Mouse (Mus musculus): Measurements from ENCODE around the gene 1700025G04Rik.

The 1700025G04Rik gene

DNA sequence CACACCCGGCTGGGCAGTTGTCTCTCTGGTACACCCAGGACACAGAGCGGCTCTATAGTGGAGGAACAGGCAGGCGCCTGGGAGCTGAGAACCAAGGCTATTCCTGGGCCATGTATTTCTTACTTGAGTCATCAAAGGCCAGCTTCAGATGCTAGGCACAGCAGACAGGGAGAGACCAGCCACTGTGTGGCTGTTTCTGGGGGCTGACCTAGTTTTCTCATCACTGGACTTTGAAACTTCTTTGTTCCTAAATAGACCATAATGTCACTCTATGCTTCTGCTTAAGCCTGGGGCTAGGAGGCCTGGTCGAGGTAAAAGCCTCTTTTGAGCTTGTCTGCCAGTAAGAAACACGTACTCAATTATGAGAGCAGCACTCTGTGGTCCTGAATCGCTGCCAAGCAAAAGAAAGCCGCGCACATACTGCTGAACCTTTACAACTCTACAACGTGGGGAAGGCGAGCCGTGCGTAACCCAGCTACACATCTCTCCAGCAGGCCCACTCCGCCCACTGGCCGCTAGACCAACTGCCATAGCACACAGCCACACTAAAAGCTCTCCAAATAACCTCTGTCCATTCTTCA is 199.8 kb downstream of the 1700025G04Rik start:
- DNase-seq: peak; percentile 46

DNA sequence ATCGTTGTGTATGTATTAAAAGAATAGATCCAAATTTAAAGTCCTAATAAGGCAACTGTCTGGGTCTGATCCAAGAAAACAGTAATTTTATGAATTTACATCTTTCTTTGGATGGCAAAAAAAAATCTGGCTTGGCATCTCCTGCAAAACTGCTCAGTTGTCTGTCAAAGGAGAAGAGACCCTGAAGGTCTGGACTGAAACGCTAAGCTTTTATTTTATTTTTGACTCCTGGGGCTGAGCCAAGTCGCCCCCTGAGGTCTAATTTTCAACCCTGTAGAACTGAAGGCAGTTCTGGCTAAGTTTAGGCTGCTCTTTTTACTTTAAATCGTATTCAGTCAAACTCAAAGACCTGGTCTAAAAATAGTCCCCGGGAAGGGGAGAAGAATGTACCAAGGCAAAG is 202.3 kb downstream of the 1700025G04Rik start:
- DNase-seq: no peak

DNA sequence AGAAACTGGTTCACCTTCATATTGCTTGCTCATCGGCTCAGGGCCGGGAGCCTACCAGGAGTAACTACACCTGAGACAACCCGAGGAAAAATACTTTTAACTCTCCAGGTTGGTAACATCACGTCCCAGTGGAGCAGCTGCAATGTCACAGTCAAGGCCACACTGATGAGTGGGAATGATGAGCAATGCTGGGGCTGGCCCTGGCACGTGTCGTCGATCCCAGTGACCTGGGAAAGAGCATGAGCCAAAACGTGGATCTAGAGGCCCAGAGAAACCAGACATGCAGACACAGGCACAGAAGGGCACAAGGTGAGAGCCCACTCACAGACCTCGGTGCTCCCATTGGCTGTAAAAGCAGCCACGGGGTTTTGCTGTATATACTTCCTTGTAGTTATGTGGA is 202.8 kb downstream of the 1700025G04Rik start:
- no peak for DNase-seq

DNA sequence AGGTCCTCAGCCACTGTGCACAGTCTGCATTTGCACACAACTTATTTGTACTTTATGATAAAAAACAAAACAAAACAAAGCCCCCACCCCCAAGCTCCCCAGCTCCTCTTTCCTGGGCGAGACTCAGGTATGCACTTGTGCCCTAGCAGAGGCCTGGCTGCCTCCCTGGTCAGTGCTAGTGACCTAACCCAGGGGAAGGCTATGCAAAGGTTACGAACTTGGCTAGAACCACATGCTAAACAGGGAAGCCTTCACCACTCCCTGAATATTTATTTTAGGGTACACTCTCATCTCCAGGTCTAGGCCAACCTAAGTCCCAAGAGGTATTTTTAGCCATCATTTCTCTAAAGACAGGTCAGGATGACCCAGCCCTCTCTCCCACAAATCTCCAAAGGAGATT is 203.8 kb downstream of the 1700025G04Rik start:
- DNase-seq: no peak

DNA sequence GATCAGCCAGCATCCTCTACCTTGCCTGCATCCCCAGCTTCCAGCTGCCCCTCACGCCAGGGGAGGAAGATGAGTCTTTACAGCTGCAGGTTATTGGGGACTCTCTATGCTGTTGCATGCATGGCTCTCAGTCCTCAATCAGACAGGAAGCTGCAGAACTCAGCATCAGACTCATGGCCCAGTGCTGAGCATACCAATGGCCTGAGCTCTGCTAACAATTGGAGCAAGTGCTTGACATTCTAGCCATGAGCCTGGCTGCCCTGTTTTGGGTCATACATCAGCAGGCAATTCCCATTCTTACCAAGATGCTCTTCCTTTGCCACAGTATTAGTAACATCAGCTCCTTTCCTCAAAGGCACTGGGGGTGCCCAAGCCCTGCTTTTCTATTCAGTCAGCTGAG is 208.7 kb downstream of the 1700025G04Rik start:
- DNase-seq: no peak

DNA sequence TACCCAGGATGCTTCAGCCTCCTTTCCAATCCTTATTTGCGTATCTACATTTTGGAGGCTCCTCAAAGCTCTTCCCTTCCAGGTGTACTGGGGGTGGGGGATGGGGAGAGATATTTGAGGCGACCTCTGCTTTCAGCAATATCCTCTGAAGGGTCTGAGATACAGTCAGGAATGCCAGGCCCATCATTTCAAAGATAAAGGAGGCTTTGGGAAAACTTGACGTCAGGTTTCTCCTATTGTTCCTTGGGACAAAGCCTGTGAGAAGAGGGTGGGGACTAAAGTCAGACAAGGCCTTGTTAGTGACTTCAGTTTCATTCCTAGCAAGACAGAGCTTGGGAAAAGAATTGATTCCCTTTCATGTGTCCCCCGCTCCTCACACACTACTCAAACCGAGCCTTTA is 209.2 kb downstream of the 1700025G04Rik start:
- DNase-seq: no peak

DNA sequence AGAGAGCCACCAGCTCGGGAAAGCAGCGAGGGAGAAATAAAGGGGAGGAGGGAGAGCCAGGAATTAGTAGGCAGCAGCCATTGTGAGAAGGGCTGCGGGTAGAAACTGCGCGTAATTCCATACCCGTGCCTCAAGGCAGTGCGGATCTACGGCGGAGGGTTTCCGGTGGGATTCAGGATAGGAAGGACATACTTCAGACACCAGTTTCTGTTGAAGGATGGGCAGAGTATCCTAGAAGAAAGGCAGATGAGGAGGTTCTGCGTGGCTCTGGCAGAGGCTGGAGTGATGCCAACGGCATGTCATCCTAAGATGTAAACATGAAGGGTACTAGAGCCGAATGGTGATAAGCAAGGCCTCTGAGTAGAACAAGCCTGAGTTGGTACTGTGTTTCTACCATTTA is 210.0 kb downstream of the 1700025G04Rik start:
- no peak for DNase-seq

DNA sequence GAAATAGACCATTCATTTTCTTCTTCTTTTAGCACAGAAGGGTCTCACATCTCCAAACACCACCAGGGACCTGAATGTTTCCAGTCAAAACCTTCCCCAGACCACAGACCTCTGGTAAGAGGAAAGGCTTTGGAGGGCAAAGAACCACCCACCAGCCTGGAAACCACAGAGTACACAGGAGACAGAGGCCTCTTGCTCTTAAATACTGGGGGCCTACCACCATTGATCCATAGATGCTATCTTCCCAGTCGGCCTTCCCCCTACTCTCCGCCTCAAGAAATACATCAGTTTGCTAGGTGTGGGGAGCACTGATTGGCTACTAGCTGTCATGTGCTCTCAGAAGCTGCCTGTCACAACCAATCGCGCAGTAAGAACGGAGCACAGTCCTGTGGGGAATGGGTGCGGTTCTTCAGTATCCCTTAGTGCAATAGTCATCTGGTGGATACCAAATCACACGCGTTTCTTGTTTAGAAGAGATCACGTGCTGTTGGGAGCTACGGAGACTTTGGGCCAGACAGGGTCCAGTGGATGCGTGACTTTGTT is 210.5 kb downstream of the 1700025G04Rik start:
- DNase-seq: no peak

DNA sequence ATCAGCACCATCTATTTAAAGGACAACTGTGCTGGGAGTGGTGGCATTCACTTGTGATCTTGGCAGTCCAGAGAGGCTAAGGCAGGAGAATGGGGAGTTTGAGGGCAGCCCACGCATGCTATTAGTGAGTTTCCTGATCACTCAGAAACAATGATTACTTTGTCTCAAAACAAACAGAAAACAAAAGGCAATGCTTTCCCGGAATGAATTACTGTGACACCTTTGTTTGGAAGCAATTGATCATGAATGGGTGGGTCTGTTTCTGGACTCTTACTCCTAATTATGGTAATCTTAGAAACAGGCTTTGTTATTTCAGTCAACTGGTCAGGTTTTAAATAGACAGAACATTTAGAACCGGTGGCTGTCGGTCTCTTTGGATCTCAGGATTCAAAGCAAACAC is 211.5 kb downstream of the 1700025G04Rik start:
- DNase-seq: no peak

DNA sequence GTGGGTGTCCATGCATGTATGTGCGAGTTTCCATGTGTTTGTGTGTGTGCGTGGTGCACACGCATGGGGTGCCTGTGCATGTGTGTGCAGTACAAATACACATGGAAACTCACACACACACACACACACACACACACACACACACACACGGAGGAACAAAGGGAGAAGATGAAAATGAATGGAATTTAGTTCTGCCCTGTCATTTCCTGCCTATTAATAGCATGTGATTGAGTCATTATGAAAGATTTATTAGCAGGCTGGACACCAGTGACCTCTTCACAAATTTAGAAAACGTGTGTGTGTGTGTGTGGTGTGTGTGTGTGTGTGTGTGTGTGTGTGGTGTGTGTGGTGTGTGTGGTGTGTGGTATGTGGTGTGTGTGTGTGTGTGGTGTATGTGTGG is 217.0 kb downstream of the 1700025G04Rik start:
- DNase-seq: no peak

DNA sequence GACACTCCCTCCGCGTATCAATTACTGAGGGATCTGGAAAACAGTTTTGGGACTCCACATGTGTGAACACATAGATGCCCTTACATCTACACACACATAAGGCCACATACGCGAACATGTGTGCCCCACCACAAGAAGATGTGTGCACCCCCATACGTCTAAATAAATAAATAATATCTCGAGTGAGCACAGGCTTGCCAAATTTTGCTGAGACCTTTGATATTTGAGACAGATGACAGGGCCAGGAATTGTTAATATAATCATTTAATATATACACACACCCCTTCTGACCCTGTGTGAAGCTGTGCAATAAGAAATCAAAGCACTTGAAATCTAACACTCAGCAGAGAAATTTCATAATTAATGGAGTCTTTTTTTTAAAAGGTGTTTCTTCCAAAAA is 225.6 kb downstream of the 1700025G04Rik start:
- no peak for DNase-seq

DNA sequence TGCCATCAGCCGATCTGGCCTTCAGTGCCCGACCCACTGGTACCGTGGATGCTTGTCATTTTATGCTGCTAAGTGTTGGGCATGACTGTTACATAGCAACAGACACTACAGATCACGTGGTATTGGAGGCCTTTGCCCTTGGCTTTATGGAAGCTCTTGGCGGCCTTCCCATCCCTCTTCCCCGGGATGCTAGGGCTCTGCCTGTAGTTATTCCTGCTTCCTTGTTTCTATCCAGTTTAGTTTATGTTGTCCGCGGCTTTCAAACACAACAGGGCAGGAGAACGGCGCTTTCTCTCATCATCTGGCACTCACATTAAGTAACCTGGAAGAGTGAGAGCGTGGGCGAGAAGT is 226.2 kb downstream of the 1700025G04Rik start:
- DNase-seq: no peak

DNA sequence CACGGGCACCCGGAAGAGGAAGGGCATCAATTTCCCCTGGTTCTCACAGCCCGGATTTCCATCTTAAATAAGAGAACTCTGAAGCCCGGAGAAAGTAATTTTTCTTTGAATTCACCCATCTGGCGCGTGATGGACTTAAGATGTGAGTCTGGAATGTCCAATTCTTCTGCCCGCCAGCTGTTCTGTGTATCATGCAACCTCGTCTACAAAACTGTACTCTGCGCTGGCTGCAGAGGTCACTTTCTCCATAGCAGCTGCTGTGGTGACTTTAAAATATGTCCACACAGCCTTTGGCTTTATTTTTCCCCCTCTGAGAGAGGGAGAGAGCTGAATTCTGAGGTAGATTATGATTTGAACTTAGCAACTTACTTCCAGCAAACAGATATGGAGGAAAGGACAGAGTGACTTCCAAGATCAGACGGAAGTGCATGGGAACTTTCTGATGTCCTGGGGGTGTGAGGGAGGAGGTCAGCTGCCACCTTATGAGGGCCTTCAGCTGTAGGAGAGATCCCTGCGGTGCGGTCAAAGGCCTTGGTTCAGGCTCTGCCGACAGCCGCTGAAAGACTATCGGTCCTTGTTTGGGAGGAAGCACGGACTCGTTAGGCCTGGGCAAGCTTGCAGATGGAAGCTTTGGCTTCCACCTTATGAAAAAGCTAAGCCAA is 226.7 kb downstream of the 1700025G04Rik start:
- DNase-seq: no peak

DNA sequence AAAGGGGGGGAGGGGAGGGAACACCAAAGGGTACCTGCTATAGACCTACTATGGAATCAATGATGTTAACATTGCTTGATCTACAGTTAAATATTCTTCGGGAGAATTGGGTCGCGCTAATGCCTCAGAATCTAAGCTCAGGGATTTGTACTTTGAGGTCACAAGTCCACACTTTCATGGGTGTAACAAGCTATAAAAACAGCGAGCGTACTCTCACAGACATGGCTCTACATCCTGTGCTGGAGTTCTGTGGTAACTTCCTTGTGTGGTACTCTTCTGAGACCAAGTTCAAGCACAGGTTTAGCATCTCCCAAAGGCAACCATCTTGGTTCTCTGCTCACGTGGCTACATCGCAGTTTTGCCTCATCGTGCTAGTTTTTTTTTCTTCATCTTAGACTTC is 227.8 kb downstream of the 1700025G04Rik start:
- DNase-seq: no peak

DNA sequence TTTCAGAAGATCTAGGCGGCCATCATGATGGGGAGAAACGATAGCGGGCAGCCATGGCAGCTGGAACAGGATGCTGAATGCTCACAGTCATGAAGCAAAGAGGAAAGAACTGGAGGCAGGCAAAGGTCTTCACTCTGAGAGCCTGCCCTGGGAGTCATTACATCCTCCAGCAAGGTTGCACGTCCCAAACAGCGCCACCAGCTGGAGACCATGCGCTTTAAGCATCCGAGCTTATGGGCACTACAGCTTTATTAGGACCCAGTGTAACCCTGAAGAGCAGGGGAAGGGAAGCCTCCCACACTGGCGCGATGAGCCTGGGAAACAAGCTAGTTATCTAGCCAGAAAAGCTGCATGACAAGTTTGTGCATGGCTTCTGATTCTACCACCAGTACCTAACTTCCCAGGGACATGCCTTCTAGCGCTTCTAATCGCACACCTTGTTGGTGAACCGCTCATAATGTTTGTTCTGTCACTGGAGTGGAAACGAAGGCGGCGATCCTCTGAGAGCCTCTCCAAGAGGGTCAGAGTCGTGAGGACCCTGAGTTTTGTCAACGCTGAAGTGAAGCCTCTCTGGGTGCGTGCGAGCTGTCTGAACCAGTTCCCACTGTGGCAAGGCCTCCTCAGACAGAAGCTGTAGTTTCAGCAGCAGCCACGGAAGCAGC is 228.5 kb downstream of the 1700025G04Rik start:
- no peak for DNase-seq

DNA sequence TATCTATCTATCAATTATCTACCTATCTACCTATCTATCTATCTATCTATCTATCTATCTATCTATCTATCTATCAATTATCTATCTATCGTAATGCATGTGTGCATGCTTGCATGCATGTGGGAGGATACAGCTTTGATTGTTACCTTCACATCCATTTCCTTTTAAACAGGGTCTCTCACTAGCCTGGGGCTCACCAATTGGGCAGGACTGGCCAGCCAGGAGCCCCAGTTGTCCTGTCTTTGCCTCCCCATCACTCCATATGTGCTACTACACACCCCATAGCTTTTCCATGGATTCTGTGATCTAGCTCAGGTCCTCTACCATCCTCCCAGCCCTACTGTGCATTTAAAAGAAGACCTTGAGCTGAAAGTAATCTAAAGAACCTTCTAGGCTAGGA is 231.5 kb downstream of the 1700025G04Rik start:
- no peak for DNase-seq

DNA sequence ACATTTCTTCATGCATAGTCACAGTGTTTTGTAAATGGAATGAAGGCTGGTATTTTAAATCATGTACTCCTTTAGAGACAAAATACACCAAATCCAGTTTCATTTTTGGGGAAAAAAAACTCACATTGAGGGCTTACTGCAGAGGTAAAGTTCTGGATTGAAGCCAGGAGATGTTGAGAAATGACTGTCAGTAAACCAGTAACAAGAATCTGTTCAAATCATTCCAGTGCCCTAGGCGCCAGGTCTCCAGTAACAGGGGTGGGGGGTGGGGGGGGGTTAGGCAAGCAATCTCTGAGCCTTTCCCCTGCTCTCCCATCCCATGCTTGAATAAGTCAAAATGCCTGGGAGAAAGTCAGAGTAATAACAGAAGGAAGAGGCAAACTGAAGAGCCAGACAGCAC is 234.4 kb downstream of the 1700025G04Rik start:
- DNase-seq: no peak

DNA sequence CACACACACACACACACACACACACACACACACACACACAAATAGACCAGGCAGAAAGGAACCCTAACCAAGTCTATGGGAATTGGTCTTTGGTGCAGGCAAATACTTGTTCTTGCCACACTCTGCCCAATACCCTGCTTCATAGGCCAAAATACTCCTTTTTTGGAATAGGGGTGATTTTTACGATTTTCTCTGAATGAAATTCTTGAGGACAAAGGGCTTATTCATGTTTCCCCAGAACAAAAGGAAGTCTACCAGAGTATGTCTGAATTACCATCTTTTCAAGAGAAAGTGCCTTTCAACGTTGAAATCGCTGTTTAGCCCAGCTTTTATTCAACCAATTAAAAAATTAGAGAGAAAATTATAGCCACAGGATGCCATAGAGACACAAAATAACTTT is 237.9 kb downstream of the 1700025G04Rik start:
- DNase-seq: no peak

DNA sequence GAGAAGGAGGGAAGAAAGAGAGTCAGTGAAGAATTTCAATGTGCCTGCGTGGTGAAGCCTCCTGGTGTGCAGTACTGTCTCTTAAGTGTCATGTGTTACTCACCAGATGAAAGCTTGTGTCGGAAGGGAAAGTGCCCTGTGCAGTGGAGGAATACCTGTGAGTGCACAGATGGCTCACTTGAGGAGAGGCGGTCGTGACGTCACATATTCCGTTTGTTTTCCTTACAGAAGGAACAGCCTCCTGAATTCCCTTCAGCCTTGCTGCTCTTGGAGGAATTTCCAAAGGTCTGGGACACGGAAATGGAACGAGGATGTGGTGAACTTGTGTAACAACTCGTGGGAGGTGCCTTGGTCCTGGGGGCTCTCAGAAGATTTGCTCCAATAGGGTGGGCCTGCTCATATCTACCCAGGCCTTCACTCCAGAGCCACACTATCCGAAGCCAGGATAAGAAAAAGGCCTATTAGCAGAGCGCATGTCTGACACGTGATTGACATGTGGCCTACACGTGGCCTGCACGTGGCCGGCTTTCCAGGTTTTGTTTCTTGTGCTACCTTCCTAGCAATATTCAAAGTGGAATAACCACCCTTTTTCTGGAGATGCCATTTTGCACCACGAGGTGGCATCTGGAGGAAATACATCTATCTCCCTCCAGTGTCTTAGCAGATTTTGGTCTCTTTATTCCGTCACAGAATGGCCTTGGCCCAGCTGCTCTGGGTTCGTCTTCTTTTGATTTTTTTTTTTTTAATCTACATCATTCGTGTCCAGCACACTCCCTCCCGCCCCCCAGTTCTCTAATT is 238.7 kb downstream of the 1700025G04Rik start:
- no peak for DNase-seq

DNA sequence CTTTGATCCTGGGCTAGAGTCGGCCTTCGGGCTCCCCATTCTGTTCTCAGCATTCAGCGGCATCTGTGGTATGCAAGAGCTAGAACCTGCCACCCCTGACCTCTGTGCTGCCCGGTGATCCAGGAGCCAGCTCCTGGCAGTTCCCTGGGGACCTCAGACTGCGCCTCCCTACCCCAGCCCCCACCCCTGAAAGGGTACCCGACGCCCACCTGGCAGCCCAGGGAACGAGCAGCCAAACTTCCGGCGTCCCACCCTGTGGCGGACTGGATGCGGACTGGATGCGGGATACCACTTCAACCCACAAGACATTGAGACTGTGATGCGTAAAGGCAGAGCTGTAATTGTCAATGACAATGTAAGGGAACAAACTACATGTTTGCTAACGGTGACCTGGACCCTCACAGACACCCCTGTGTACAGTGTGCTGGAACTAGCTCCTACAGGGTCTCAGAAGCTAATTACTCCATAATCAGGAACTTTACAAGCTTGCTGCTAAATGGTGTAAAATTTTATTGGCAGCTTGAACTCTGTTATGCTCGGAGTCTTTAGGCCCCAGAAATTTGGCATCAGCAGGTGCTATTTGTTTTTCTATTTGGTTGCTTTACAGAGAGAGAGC is 239.8 kb downstream of the 1700025G04Rik start:
- no peak for DNase-seq

DNA sequence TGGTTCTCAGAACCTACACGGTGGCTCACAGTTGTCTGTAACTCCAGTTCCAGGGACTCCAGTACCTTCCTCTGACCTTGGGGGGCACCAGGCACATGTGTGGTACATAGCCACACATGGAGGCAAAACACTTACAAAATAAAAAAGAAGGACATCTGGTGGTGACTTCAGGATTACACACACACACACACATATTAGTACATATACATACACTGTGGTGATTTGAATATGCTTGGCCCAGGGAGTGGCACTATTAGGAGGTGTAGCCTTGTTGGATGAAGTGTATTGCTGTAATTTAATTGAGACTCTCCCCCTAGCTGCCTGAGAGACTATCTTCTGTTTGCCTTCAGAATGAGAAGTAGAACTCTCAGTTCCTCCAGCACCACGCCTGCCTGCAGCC is 241.6 kb downstream of the 1700025G04Rik start:
- no peak for DNase-seq

DNA sequence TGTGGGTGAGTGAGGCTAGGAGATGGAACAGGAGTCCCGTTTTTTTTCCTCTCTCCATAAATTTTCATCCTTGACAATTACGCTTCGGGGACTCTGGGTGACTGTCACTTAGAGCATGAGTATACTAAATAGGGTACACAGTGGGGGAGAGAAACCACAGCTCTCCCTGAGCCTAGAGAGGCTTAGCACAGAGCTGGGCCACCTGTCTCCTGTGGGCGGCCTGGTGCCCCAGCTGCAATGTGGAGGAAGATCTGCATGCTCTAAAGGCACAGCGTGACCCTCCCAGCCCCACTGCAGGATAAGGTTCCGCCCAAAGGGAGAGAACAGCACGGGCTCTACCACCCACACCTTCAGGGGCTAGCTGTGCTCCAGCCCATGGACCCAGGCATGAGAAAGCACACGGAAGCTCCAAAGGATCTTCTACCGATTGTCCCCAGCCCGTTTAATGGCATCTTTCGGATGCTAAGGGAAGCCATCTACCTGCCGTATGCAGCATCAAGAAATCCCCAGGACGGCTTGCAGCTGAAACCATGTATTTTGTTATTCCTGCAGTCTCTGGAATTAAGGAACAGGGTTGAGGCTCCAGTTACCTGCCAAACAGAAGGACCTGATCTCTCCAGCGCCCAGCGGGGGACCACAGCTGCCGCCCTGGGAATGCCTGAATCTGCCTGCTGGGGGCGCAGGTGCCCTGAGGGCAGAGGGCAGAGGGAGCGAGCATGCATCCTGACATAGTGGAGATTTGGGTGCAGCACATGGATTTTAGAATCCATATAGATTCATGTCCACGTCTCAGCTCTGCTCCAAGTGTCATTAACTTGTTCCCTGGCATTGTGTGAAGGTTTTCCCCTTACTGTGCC is 243.8 kb downstream of the 1700025G04Rik start:
- no peak for DNase-seq
